Mouse (Mus musculus): Measurements from ENCODE around the gene Erich2.

Erich2 gene

GRCm38 (mm10) chr2:70561077-70561795 is 52.6 kb downstream of the Erich2 start:
- intact Hi-C loops (cut with DNase I), result loop anchor here (10.0 kb wide), 1 partner anchor 526 kb away; the partner anchor contains the start of gene Myo3b

DNA sequence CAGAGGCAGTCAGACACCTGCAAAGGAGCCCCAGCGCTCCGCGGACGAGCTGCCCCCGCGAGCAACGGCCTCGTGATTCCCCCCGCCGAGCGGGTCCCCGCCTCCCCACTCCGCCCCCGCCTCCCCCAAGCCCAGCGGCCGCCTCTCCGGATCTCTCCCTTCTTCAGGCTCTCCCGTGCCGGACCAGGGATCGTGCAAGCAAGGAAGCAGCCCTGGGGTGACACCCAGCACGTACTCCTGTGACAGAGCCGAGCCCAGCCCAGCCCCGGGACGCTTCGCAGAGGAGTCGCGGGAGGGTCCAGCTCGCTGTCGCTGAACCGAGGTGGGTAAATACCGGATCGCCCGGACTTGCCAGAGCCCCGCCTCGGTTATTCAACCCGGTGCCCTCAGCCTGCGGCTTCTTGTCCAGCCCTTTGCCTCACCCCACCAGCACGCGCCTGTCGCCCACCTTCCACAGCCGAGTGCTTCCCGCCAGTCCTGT is 53.4 kb downstream of the Erich2 start:
- intact Hi-C loops (cut with DNase I), result loop anchor here (10.0 kb wide), 1 partner anchor 527 kb away; the partner anchor contains the start of gene Myo3b

GRCm38 (mm10) chr2:70562611-70562980 is 54.0 kb downstream of the Erich2 start:
- intact Hi-C loops (cut with DNase I), result loop anchor here (10.0 kb wide), 1 partner anchor 528 kb away; the partner anchor contains the start of gene Myo3b

- intact Hi-C loops (cut with DNase I), result loop anchor here (10.0 kb wide), 1 partner anchor 528 kb away; the partner anchor contains the start of gene Myo3b
These were observed 54.5 kb downstream of the Erich2 start for GRCm38 (mm10) chr2:70562981-70563671.

GRCm38 (mm10) chr2:70563721-70564645 is 55.4 kb downstream of the Erich2 start:
- intact Hi-C loops (cut with DNase I), result loop anchor here (10.0 kb wide), 1 partner anchor 529 kb away; the partner anchor contains the start of gene Myo3b

- intact Hi-C loops (cut with DNase I), result loop anchor here (10.0 kb wide), 1 partner anchor 530 kb away; the partner anchor contains the start of gene Myo3b
These were observed 56.2 kb downstream of the Erich2 start for GRCm38 (mm10) chr2:70564646-70565315.

GRCm38 (mm10) chr2:70565651-70566602 is 57.3 kb downstream of the Erich2 start:
- intact Hi-C loops (cut with DNase I), result loop anchor here (10.0 kb wide), 1 partner anchor 531 kb away; the partner anchor contains the start of gene Myo3b

- intact Hi-C loops (cut with DNase I), result loop anchor here (10.0 kb wide), 1 partner anchor 532 kb away; the partner anchor contains the start of gene Myo3b
These were observed 58.0 kb downstream of the Erich2 start for GRCm38 (mm10) chr2:70566603-70566981.

DNA sequence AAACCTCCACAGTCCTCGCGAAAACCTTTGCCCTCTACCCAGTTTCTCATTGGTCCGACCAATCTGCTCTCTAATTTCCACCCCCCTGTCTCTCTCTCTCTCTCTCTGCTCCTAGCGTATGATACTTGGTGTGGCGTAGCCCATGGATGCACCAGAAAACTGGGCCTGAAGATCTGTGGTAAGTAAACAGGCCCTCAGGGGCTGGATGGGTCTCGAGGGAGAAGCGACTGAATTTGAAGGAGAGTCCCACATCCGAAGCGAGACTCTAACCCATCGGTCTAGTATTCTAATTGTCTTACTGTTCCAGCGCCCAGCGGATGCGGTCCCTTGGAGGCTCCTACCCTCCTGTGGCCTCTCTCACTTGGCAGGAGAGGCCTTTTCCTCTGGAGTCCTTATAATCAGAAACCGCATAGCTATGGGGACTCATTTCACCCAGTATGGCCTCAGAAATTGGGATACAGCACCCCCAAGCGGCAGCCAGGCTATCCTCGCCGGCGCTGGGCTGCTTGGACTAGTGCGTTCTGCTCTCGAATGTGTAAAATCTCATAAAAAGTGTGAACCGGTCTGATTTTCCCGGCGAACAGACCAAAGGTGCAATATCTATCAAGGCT is 58.6 kb downstream of the Erich2 start:
- intact Hi-C loops (cut with DNase I), result loop anchor here (10.0 kb wide), 1 partner anchor 532 kb away; the partner anchor contains the start of gene Myo3b

GRCm38 (mm10) chr2:70567682-70568077 is 59.1 kb downstream of the Erich2 start:
- intact Hi-C loops (cut with DNase I), result loop anchor here (10.0 kb wide), 1 partner anchor 533 kb away; the partner anchor contains the start of gene Myo3b

DNA sequence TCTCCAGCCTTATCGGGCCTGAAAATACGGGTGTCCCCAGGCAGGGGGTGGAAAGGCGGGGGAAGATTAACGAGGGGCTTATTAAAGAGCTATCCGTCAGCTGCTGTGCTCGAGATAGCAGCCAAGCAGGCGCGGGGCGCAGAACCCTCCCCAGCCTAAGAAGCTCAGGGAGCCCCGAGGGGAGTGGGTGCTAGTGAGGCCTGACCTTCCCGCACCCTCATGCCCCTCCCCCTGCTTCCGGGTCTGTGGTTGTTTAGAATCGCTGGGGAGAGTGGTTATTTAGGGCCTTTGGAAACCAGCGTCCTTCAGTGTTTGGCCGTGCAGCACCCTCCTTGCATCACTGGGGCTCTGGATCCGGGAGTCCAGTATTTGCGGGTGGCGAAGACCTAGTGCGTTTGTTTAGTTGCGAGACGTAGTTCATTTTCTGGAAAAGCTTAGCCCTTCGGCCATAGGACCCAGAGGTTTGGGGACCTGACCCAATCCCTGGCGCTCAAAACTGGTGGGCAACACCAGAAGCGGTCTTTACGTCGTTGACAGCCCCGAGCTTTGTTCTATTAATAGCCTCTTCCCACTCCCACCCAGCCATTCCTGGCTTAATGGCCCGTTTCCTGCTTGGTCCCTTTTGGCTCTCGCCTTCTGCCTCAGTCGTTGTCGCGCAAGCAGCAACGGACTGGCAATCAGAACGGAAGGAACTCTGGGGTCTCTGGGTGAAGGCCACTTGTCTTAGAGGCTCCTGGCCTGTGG is 59.8 kb downstream of the Erich2 start:
- intact Hi-C loops (cut with DNase I), result loop anchor here (10.0 kb wide), 1 partner anchor 534 kb away; the partner anchor contains the start of gene Myo3b

DNA sequence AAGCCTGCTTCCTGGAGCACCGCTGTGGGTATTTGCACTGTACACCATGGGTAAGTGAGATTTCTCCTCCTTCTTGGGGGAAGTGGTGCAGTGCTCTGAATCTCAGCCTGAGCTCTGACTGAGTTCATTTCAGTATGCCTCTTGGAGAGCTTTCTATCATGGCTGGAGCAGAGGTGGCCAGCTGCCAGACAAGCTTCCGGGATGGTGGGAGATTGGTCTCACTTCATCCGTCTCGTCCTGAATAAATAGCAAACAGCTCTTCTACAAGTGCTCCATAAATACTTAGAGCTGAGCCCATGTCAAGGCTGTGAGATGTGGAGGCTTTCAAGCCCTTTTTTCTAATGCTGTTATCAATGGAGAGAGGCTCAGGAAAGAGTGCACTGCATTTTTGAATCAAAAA is 63.1 kb downstream of the Erich2 start:
- intact Hi-C loops (cut with DNase I), result no loop called here

- intact Hi-C loops (cut with DNase I), result no loop called here
These were observed 63.6 kb downstream of the Erich2 start for GRCm38 (mm10) chr2:70572251-70572650.

DNA sequence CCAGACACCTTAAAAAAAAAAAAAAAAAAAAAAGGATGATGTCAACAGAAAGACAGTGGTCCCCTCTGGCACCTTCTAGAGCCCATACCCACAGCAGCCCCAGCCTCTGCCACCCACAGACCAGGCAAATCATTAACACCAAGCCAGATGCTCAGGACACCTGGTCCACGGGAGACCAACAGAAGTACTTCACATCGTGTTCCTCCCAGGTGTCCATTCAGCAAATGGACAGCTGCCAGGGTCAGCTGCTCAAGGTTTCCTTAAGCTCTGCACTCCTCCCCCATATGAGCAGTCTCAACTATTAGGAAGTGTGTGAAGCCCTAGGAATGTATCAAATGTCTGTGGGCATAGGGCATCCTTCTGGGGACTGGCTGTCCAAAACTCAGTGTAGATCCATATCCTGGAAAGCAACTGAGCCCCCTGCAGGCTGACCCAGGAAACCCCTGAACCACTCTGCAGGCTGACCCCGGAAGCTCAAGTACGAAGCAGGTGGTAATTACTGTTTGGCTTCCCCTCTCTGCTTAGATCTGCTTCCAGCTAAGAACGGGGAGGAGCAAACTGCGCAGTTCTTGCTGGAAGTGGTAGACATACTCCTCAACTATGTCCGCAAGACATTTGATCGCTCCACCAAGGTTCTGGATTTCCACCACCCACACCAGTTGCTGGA is 65.1 kb downstream of the Erich2 start:
- intact Hi-C loops (cut with DNase I), result no loop called here

GRCm38 (mm10) chr2:70588200-70588599 is 79.6 kb downstream of the Erich2 start:
- intact Hi-C loops (cut with DNase I), result no loop called here

Data from adrenal gland (tissue).